Mouse (Mus musculus): ENCODE data around the gene Atp13a3. TPM values are rescaled to one million over a fixed set of nuclear protein-coding genes. Genes with fewer than 3 reads are reported as not detected.
"Not testable (repeated sequence)": the region's sequence is repeated elsewhere in the genome, so short reads cannot be mapped to it uniquely, and the experiment has no call there.

Gene Atp13a3
- polyA plus RNA-seq, 2 experiments = 15.4 to 31.8 TPM

GRCm38 (mm10) chr16:30362528-30362927 is 43.2 kb downstream of the Atp13a3 start:
- ATAC-seq (ENCODE audit: low FRiP score, low read depth) = no peak

GRCm38 (mm10) chr16:30353489-30353888 is 52.3 kb downstream of the Atp13a3 start:
- WGBS = 91% methylated on average over 11 of the region's 11 CpGs
- H3K4me2 ChIP-seq (replicated peaks; ENCODE audit: low read depth, low read length, severe bottlenecking); H3K9ac ChIP-seq (ENCODE audit: low read depth, low read length, severe bottlenecking); DNase-seq (ENCODE audit: low spot score); H3K27ac ChIP-seq (replicated peaks; ENCODE audit: low read depth, low read length); H3K4me3 ChIP-seq (replicated peaks; ENCODE audit: low read length); H3K9me3 ChIP-seq (ENCODE audit: control insufficient read depth, low read length); ATAC-seq (ENCODE audit: low FRiP score, low read depth); H3K4me1 ChIP-seq (ENCODE audit: control insufficient read depth, insufficient read depth, low read length); H3K27me3 ChIP-seq (ENCODE audit: control insufficient read depth, insufficient read depth, low read length): not testable (repeated sequence)
- H3K36me3 ChIP-seq (ENCODE audit: control insufficient read depth, insufficient read depth, low read length) = peaks cover 34% of the 10 kb centered on the region

More at GRCm38 (mm10) chr16:30362528-30362927, 43.2 kb downstream of the Atp13a3 start:
- Histone ChIP-seq H3K4me1 (ENCODE audit: control insufficient read depth, insufficient read depth, low read length) (no peaks in the 10 kb centered on the region), H3K36me3 (ENCODE audit: control insufficient read depth, insufficient read depth, low read length) (peaks cover 14% of the 10 kb centered on the region), H3K27ac (replicated peaks; ENCODE audit: low read depth, low read length) (no peak overlapping the region), H3K27me3 (ENCODE audit: control insufficient read depth, insufficient read depth, low read length) (no peaks in the 10 kb centered on the region), H3K4me3 (replicated peaks; ENCODE audit: low read length) (no peak overlapping the region), H3K9ac (ENCODE audit: low read depth, low read length, severe bottlenecking) (no peak overlapping the region), H3K9me3 (ENCODE audit: control insufficient read depth, low read length) (no peaks in the 10 kb centered on the region), H3K4me2 (replicated peaks; ENCODE audit: low read depth, low read length, severe bottlenecking) (no peak overlapping the region)
- 81% methylated on average over 3 of the region's 3 CpGs for WGBS
- TF ChIP-seq POLR2A (IDR thresholded peaks at IDR 0.05; ENCODE audit: borderline replicate concordance, extremely low read depth, insufficient read depth, insufficient read length) = no peak
- DNase-seq (ENCODE audit: low spot score) = no peak

DNA sequence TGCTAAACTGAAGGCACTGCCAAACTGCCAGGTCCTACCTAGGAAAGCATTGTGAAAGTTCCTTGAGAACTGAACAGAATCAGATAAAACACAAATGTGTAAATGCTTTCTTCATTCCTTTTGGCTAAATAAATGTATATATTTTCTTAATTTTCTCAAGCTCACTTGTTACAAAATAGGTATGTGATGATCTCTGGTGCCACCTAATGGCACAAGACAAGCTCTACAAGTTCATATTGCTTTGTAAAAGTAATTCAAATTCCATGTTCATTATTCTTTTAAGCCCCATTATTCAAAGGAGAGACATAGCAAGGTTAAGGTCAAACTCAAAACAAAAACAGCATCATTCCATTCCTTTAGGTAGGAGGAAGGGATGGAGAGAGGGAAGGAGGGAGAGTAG is 91.5 kb downstream of the Atp13a3 start:
- Histone ChIP-seq H3K4me1 (ENCODE audit: control insufficient read depth, insufficient read depth, low read length) (peaks cover 6% of the 10 kb centered on the region; the same call in 1 of the 2 replicates), H3K27me3 (ENCODE audit: control insufficient read depth, insufficient read depth, low read length) (peaks cover 18% of the 10 kb centered on the region), H3K9me3 (ENCODE audit: control insufficient read depth, low read length) (no peaks in the 10 kb centered on the region), H3K36me3 (ENCODE audit: control insufficient read depth, insufficient read depth, low read length) (peaks cover 14% of the 10 kb centered on the region), H3K27ac (replicated peaks; ENCODE audit: low read depth, low read length) (no peak overlapping the region), H3K4me3 (replicated peaks; ENCODE audit: low read length) (no peak overlapping the region), H3K9ac (ENCODE audit: low read depth, low read length, severe bottlenecking) (no peak overlapping the region), H3K4me2 (replicated peaks; ENCODE audit: low read depth, low read length, severe bottlenecking) (no peak overlapping the region)
- DNase-seq (ENCODE audit: low spot score) (no peak), ATAC-seq (ENCODE audit: low FRiP score, low read depth) (no peak)
- TF ChIP-seq POLR2A (IDR thresholded peaks at IDR 0.05; ENCODE audit: borderline replicate concordance, extremely low read depth, insufficient read depth, insufficient read length) = no peak

GRCm38 (mm10) chr16:30310647-30311046 is 95.1 kb downstream of the Atp13a3 start, which contains the start of gene Gp5:
Gp5 (minus strand) TSS chr16:30310779.
- TF ChIP-seq POLR2A (IDR thresholded peaks at IDR 0.05; ENCODE audit: borderline replicate concordance, extremely low read depth, insufficient read depth, insufficient read length) = no peak
- H3K4me1 ChIP-seq (ENCODE audit: control insufficient read depth, insufficient read depth, low read length) = peaks cover 15% of the 10 kb centered on the region
- no peak within 1 kb of the TSS for H3K27ac ChIP-seq (replicated peaks; ENCODE audit: low read depth, low read length)
- H3K4me2 ChIP-seq (replicated peaks; ENCODE audit: low read depth, low read length, severe bottlenecking) = peak within 1 kb of the TSS; percentile 98
- peaks cover 44% of the 10 kb centered on the region for H3K27me3 ChIP-seq (ENCODE audit: control insufficient read depth, insufficient read depth, low read length)
- peak within 1 kb of the TSS; percentile 56 for H3K4me3 ChIP-seq (replicated peaks; ENCODE audit: low read length)
- no peaks in the 10 kb centered on the region for H3K9me3 ChIP-seq (ENCODE audit: control insufficient read depth, low read length)
- H3K9ac ChIP-seq (ENCODE audit: low read depth, low read length, severe bottlenecking) = no peak within 1 kb of the TSS
- peaks cover 10% of the 10 kb centered on the region for H3K36me3 ChIP-seq (ENCODE audit: control insufficient read depth, insufficient read depth, low read length)
- ATAC-seq (ENCODE audit: low FRiP score, low read depth) = no peak
- no peak for DNase-seq (ENCODE audit: low spot score)

GRCm38 (mm10) chr16:30310171-30310515 is 95.6 kb downstream of the Atp13a3 start:
- DNase-seq (ENCODE audit: low spot score) = no peak
- 51% methylated on average over 8 of the region's 8 CpGs for WGBS
- no peak overlapping the region for H3K4me2 ChIP-seq (replicated peaks; ENCODE audit: low read depth, low read length, severe bottlenecking)

More at GRCm38 (mm10) chr16:30310171-30310515, 95.6 kb downstream of the Atp13a3 start:
- H3K27ac ChIP-seq (replicated peaks; ENCODE audit: low read depth, low read length) = no peak overlapping the region
- peaks cover 6% of the 10 kb centered on the region; the same call in 1 of the 2 replicates for H3K36me3 ChIP-seq (ENCODE audit: control insufficient read depth, insufficient read depth, low read length)
- peaks cover 44% of the 10 kb centered on the region for H3K27me3 ChIP-seq (ENCODE audit: control insufficient read depth, insufficient read depth, low read length)
- no peaks in the 10 kb centered on the region for H3K9me3 ChIP-seq (ENCODE audit: control insufficient read depth, low read length)
- no peak overlapping the region for H3K4me3 ChIP-seq (replicated peaks; ENCODE audit: low read length)
- ATAC-seq (ENCODE audit: low FRiP score, low read depth) = no peak
- H3K9ac ChIP-seq (ENCODE audit: low read depth, low read length, severe bottlenecking) = no peak overlapping the region
- no peak for TF ChIP-seq POLR2A (IDR thresholded peaks at IDR 0.05; ENCODE audit: borderline replicate concordance, extremely low read depth, insufficient read depth, insufficient read length)
- peaks cover 15% of the 10 kb centered on the region for H3K4me1 ChIP-seq (ENCODE audit: control insufficient read depth, insufficient read depth, low read length)

Data from limb, embryonic 14.5 days (tissue).